Mouse (Mus musculus) v-Abl transformed pro-B cells (cell line): ENCODE data around the gene Ticrr.

Experiments used
- in situ Hi-C, 2 experiments: fragments of 400-800 bp; cut with MboI; formaldehyde crosslinking; loops; one replicate each; pipeline ENCODE4 v1.15.1; 2025; ENCODE audit not compliant: unreplicated experiment in 2 of 2

Ticrr gene

DNA sequence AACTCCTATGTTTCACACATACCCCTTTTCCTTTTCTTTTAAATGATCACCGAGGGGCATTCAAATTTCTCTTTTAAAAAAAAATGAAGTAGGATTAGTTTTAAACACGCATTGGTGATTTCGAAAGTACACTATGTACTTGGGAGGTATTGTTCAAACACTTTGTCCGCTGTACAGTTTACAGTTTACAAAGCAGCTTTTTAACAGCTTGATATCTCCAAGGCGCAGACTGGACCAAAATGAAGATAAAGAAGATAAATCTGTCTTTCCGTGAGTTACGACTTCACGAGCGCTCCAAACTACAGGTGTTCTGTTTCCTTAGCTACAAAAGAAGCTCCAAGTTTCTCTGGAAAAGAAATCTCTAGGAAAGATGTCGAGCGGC, 82.3 kb downstream of the Ticrr start:
- in situ Hi-C loops = no loop called here

- in situ Hi-C loops = no loop called here
Observed at GRCm38 (mm10) chr7:79742659-79743536, 82.9 kb downstream of the Ticrr start, which contains the start of the genes Pex11a and Wdr93. Gene Pex11a, minus strand, starts transcription at chr7:79743131. Gene Wdr93, plus strand, starts transcription at chr7:79743163.

GRCm38 (mm10) chr7:79744051-79744450, 84.1 kb downstream of the Ticrr start:
- in situ Hi-C loops = no loop called here

- in situ Hi-C loops = no loop called here
Observed at GRCm38 (mm10) chr7:79744585-79744984, 84.6 kb downstream of the Ticrr start.

DNA sequence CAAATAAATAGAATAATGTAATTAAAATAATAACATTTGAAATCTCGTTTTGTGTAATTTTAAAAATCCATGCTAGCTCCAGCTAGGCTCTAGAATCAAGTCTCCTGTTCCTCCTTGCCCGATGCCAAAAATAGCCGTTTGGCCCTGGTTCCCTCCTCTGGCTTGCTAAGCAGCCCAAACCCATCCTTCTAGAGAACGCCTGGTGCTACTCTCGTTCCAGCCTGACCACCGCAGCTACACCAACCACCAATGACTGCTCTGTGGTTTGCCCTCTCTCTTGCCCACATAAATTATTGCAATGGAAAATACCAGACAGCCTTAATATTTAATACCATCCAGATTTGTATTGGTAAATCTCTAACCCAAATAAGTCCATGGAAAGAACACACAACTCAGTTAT, 87.7 kb downstream of the Ticrr start:
- in situ Hi-C loops = no loop called here
